ENCODE assay signal across 12 mouse cellular contexts in genomic region chr16:34159576-34159975, GRCm38 (mm10).
DNase-seq lines count a peak whose midpoint lies in the region; ATAC-seq and TF ChIP-seq lines count a peak whose summit lies in the region.
"Had no signal": no experiment of that assay in that cellular context is flagged by ENCODE, and none has a peak within 500 bp of the region (broad histone marks: within the 10 kb centered on the region; RNA-seq: fewer than 3 reads in every experiment).

No protein-coding gene starts in this region.

- H3K4me2 ChIP-seq in midbrain, embryonic 11.5 days: no peak overlapping the region
- H3K4me2 ChIP-seq in midbrain, postnatal 0 days (ENCODE audit: low read depth, low read length, poor library complexity, severe bottlenecking): no peak overlapping the region
- H3K4me2 ChIP-seq: limb, embryonic 13.5 days had no signal

- no peak overlapping the region for H3K4me3 ChIP-seq in gastrocnemius, adult 2 months
- H3K4me3 ChIP-seq in midbrain, embryonic 11.5 days (ENCODE audit: low read depth, low read length): no peak overlapping the region
- H3K4me3 ChIP-seq in midbrain, postnatal 0 days (ENCODE audit: low read depth, low read length): no peak overlapping the region
- H3K4me3 ChIP-seq: limb, embryonic 13.5 days; megakaryocyte, embryonic 14.5 days had no signal

- no peak overlapping the region for H3K9ac ChIP-seq in midbrain, embryonic 11.5 days (ENCODE audit: low read length)
- no peak overlapping the region for H3K9ac ChIP-seq in midbrain, postnatal 0 days (replicated peaks; ENCODE audit: low read length, poor library complexity, severe bottlenecking)
- H3K9ac ChIP-seq: limb, embryonic 13.5 days had no signal

- H3K4me1 ChIP-seq in midbrain, embryonic 11.5 days (ENCODE audit: control insufficient read depth, insufficient read depth, low read length): no peaks in the 10 kb centered on the region
- no peaks in the 10 kb centered on the region for H3K4me1 ChIP-seq in midbrain, postnatal 0 days (ENCODE audit: insufficient read depth, low read length)
- H3K4me1 ChIP-seq: limb, embryonic 13.5 days; megakaryocyte, embryonic 14.5 days had no signal

- no peak for TF ChIP-seq CTCF in gastrocnemius, adult 2 months (IDR thresholded peaks at IDR 0.05)
- no peak for TF ChIP-seq CTCF in midbrain, postnatal 0 days (IDR thresholded peaks at IDR 0.05)

- intact Hi-C loops in gastrocnemius, adult 2 months (cut with DNase I): no loop called here

- H3K9me3 ChIP-seq in midbrain, embryonic 11.5 days (ENCODE audit: control insufficient read depth, low read length): no peaks in the 10 kb centered on the region
- no peaks in the 10 kb centered on the region for H3K9me3 ChIP-seq in midbrain, postnatal 0 days (ENCODE audit: low read length)
- H3K9me3 ChIP-seq: limb, embryonic 13.5 days; megakaryocyte, embryonic 14.5 days had no signal

- no peak for ATAC-seq in midbrain, embryonic 11.5 days (ENCODE audit: low FRiP score)
- no peak for ATAC-seq in midbrain, postnatal 0 days (ENCODE audit: low FRiP score)

- no peaks in the 10 kb centered on the region for H3K36me3 ChIP-seq in midbrain, embryonic 11.5 days (ENCODE audit: control insufficient read depth, insufficient read depth, low read length)
- H3K36me3 ChIP-seq in midbrain, postnatal 0 days (ENCODE audit: insufficient read depth, low read length): no peaks in the 10 kb centered on the region; the same call in 1 of the 2 replicates

- H3K27ac ChIP-seq in gastrocnemius, adult 2 months: no peak overlapping the region
- H3K27ac ChIP-seq in midbrain, embryonic 11.5 days (ENCODE audit: low read depth, low read length): no peak overlapping the region
- H3K27ac ChIP-seq in midbrain, postnatal 0 days (ENCODE audit: low read depth, low read length): no peak overlapping the region
- H3K27ac ChIP-seq: limb, embryonic 13.5 days; stomach, postnatal 0 days had no signal

- WGBS in midbrain, embryonic 11.5 days: 92% methylated on average over 3 of the region's 3 CpGs
- WGBS in midbrain, postnatal 0 days: 90% methylated on average over 3 of the region's 3 CpGs

- H3K27me3 ChIP-seq in midbrain, embryonic 11.5 days (ENCODE audit: control insufficient read depth, insufficient read depth, low read length): no peaks in the 10 kb centered on the region
- H3K27me3 ChIP-seq in midbrain, postnatal 0 days (ENCODE audit: insufficient read depth, low read length): no peaks in the 10 kb centered on the region
- H3K27me3 ChIP-seq: limb, embryonic 13.5 days had no signal

- peak; percentile 8 for DNase-seq in gastrocnemius, adult 18-20 months (ENCODE audit: low spot score)
- DNase-seq in gastrocnemius, adult 2 months: no peak
- peak; percentile 53 for DNase-seq in midbrain, embryonic 11.5 days (ENCODE audit: low spot score, missing footprints)
- DNase-seq in midbrain, postnatal 0 days (ENCODE audit: low spot score): no peak
- peak; percentile 80 to 83 for DNase-seq in kidney, adult 8-10 months
- peak; percentile 60 for DNase-seq in lung, postnatal 14 days
- no peak for DNase-seq in MN1 (ENCODE audit: low spot score)
- no peak for DNase-seq in spleen, postnatal 36 days (ENCODE audit: low spot score in 2 of 2)
- DNase-seq: gastrocnemius, postnatal 25 days had no signal

Comparison
In these comparisons a context has a peak if more than half of its experiments do, and no peak if none do; other contexts are left out.
1. DNase-seq: peak in gastrocnemius, adult 18-20 months (single experiment), midbrain, embryonic 11.5 days (single experiment), kidney, adult 8-10 months (2 of 2) and lung, postnatal 14 days (single experiment); none in gastrocnemius, adult 2 months (single experiment), midbrain, postnatal 0 days (single experiment), MN1 (single experiment) and spleen, postnatal 36 days (0 of 2).